Mouse (Mus musculus) cerebellum, postnatal 10 days (tissue): Measurements from ENCODE around the gene Krt2.

ENCODE experiments used
- DNase-seq, 2 experiments: peaks; one replicate each; pipeline ENCODE4 v3.0.0; 2021; ENCODE audit warnings: mixed read lengths in 2 of 2

The Krt2 gene

DNA sequence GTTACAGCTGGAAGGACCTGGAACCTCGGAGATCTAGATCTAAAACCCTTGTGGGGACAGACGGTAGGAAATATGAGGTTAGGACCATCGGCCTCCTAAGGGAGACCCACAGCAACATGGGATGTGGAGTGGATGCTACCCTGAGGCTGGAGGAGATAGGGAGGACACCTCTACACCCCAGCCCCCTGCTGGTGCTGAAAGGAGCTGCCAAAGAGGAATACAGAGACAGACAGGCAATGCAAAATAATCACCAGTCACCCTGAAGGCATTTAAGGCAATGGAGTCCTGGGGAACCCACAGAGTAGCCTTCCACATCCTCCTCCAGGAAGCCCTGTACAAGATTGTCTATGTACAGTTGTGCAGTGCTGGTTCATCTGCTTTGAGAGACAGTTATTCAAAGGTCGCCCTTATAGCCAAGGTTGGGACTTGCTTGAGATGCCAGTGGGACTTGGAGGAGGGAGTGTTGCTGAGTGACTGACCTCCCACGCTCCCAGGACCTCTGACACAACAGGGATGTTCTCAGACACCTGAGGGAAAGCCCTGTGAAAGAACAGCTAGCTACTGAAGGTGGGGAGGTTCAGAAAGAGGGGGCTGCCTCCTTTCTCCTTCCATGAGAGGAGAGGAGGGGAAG, 45.8 kb downstream of the Krt2 start:
- DNase-seq, result peak; percentile 45 to 48

DNA sequence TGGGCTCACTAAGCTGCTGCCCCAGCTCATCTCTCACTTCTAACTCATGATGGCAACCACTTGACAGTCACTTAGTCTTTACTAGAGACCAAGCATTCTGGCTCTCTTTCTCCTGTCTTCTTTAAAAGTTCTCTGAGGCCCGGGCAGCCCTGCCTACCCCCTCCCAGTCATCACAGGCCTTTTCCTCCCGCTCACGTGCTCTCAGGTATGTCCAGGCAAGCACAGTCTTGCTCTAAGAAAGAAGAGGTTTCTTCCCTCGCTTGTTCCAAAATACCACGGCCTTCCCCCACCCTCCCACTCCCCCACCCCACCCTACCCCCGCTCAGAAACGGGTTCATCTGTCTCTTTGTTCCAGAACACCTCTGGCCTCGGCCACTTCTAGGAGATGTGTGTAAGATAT, 47.7 kb downstream of the Krt2 start:
- no peak for DNase-seq
